Mouse (Mus musculus) neutrophil, adult 83 days (primary cell): ENCODE results near the gene Nol11. TPM values are rescaled to one million over a fixed set of nuclear protein-coding genes. Genes with fewer than 3 reads are reported as not detected.

ENCODE experiments used
- total RNA-seq, 2 experiments: library from RNA; stranded (reverse); gene quantifications; one replicate each; pipeline ENCODE4 v1.2.4; 2023

The Nol11 gene
- 10 to 100 TPM; 11.4 to 11.6 TPM for total RNA-seq

GRCm38 (mm10) chr11:107188565-107189552 lies at the start of gene Nol11:
Gene Nol11 (minus strand): TSS chr11:107189381.

GRCm38 (mm10) chr11:107131749-107132421 lies 57.3 kb downstream of the Nol11 start, which contains the start of gene Bptf:
Gene Bptf (minus strand): TSS chr11:107132127.

Other genes with a start within 250 kb of the Nol11 start
- gene Kpna2, start 189.8 kb downstream of the Nol11 start, total RNA-seq = 100 to 1,000 TPM; 134 to 140 TPM
- under 1 TPM; 0.46 to 0.64 TPM for gene 1810010H24Rik, start 163.7 kb downstream of the Nol11 start, total RNA-seq
- gene Bptf, start 57.3 kb downstream of the Nol11 start, total RNA-seq = 10 to 100 TPM; 51.3 to 56.5 TPM